Mouse (Mus musculus): ENCODE data around the gene Pak6. TPM values are rescaled to one million over a fixed set of nuclear protein-coding genes. Genes with fewer than 3 reads are reported as not detected.

Gene Pak6
- polyA plus RNA-seq, 1 experiment from 2014 or later = 1.0 TPM

DNA sequence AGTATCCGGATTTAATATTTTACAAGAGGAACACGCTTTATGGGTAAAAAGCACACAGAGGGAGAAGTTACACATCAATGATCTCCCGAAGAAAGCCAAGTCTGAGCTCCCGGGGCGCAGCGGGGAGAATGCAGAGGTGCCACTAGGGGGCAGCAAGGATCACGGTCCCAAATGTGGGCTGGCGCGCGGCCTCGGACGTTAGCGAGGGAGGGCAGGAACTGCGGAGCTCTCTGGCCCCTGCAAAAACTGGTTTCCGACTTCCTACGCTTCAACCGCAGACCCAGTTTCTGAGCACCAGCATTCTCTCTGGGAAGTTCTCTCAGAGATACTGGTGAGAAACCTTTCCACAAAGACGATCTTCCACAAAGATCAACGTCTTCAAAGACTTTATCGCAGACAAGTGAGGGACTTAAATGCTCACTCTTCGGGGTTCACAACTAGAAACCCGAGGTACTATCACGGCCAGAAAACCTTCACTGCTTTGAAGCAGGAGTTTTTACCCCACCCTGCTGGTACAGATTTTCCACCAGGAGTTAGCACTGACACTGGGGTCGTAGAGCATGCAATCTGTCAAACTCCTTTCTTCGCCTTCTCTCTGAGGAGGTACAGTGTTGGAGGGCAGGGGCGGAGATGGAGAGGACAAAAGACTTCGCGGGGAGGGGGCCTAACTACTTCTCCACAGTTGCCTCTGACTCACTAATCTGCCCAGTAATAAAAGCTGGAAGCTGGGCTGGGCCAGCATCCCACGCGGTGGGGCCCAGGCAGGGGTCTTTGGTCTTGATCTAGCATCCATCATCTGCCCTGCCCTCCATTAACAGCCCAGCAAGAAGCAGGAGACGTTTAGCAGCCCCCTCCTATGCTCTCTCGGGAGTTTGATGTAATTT lies 37.3 kb downstream of the Pak6 start:
- WGBS (ENCODE audit: insufficient replicate concordance) = 2% methylated on average over 32 of the region's 32 CpGs
- DNase-seq (peak; percentile 66), ATAC-seq (ENCODE audit: low read depth) (peak; percentile 30; the same call in 1 of the 2 replicates)
- no peak overlapping the region for H3K27ac ChIP-seq
- H3K9me3 ChIP-seq (replicated peaks) = no peaks in the 10 kb centered on the region
- H3K27me3 ChIP-seq = peaks cover 88% of the 10 kb centered on the region
- H3K36me3 ChIP-seq = no peaks in the 10 kb centered on the region
- H3K4me2 ChIP-seq = peak overlapping the region; percentile 43
- peaks cover 40% of the 10 kb centered on the region for H3K4me1 ChIP-seq (replicated peaks)
- peak overlapping the region; percentile 25 for H3K4me3 ChIP-seq (replicated peaks)
- peak overlapping the region; percentile 26; the same call in 1 of the 2 replicates for H3K9ac ChIP-seq

DNA sequence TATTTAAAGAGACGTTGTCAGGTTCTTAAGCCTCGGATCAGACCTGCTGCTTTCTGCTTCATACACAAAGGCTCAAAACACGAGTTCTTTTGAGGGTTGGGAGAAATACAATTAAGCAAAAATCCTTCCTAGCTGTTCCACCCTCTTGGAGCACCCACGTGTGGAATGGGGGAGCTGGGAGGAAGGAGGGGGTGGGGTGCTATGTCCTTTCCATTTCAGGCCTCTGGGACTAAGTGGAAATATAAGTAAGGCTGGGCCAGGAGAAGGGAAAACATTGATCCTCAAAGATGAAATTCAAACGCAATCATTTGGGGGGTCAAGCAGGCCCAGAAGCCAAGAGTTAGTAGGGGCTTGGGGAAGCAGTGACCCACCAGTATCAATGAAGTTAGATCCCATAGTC lies 38.1 kb downstream of the Pak6 start:
- H3K9me3 ChIP-seq (replicated peaks) = no peaks in the 10 kb centered on the region

DNA sequence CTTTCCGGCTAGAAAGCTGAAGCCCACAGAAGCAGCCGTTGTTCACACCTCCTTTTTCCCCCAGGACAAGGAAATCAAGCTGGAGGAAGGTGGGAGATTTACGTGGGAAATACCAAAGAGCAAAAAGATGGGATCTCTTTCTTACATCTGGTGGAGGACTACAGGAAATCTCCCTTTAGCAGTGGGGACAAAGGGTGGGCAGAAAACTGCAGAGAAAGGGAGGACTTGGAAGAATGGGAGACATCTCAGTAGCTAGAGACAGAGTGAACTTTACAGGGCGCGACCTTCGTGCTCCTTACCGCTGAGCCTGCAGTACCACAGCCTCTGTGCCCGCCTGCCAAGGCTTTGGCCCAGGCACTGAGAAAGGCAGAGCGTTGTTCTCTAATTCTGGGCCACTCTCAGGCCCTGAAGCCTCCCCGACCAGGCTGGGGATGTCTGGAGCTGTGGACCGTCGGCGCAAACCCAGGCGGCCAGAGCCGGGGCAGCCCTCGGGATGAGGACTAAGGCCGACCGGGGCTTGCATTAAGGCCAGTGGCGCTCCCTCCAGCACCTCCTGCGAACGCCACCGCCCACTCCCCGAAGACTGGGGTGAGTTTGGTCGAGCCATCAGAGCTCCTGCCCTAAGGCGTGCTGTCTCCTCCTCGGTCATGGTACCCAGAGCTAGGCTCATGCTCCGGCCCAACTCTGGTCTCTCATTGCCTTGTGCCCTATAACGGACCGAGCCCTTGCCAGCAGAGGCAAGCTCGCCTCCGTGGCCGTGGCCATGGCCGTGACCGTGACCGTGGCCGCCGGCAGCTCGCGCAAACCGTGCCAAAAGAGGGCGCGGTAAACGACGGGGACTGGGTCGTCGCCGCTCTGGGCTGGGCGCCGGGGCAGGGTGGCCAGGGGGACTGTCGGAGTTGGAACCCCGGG lies 39.1 kb downstream of the Pak6 start:
- no peak overlapping the region for H3K27ac ChIP-seq
- no peaks in the 10 kb centered on the region for H3K36me3 ChIP-seq
- no peak for ATAC-seq (ENCODE audit: low read depth)
- no peak overlapping the region for H3K9ac ChIP-seq
- peaks cover 95% of the 10 kb centered on the region for H3K27me3 ChIP-seq
- peaks cover 34% of the 10 kb centered on the region for H3K4me1 ChIP-seq (replicated peaks)
- no peak for DNase-seq
- H3K4me2 ChIP-seq = peak overlapping the region; percentile 55
- peak overlapping the region; percentile 38 for H3K4me3 ChIP-seq (replicated peaks)
- H3K9me3 ChIP-seq (replicated peaks) = no peaks in the 10 kb centered on the region
- 11% methylated on average over 51 of the region's 51 CpGs for WGBS (ENCODE audit: insufficient replicate concordance)

More for the DNA sequence above, 38.1 kb downstream of the Pak6 start:
- 10% methylated on average over 5 of the region's 5 CpGs for WGBS (ENCODE audit: insufficient replicate concordance)
- Histone ChIP-seq H3K4me3 (replicated peaks) (no peak overlapping the region), H3K4me1 (replicated peaks) (peaks cover 36% of the 10 kb centered on the region), H3K36me3 (no peaks in the 10 kb centered on the region), H3K9ac (no peak overlapping the region), H3K4me2 (no peak overlapping the region), H3K27ac (no peak overlapping the region), H3K27me3 (peaks cover 90% of the 10 kb centered on the region)
- ATAC-seq (ENCODE audit: low read depth) (no peak), DNase-seq (no peak)

DNA sequence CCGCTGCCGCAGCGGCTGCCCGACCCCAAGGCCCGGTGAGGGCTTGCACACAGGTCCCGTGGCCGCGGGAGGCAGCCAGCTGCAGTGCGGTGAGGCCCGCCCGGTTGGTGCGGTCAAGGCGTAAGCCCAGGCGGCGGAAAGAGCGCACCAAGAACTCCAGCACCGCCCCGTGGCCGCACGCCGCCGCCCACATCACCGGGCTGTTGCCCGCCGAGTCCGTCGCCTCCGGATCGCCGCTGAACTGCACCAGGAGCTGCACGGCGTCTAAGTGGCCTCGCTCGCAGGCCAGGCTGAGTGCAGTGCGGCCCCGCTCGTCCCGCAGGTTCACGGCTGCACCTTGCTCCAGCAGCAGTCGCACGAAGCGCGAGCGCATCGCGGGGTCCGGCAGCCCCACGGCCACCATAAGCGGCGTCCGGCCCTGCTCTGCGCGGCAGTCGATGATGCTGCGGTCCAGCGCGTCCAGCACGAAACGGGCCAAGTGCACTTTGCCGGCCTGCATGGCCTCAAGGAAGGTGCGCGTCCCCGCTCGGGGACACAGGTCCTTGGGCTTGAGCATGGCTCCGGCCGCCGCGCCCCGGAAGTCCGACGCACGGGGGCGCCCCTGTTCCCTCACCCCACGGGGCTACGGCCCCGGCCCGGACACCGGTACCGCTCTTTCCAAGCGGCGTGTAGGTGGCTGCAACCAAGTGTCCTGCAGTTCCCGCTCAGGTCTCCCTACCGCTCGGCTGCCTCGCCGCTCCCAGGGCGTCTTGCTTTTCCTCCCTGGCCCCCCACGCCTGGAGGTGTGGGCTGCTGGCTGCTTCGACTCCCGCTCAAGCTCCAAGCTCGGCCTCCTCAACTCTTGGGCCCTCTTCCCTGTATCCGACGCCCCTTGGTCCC lies 40.0 kb downstream of the Pak6 start:
- no peak for DNase-seq
- Histone ChIP-seq H3K27ac (no peak overlapping the region), H3K9ac (no peak overlapping the region), H3K4me1 (replicated peaks) (peaks cover 34% of the 10 kb centered on the region), H3K27me3 (peaks cover 95% of the 10 kb centered on the region), H3K4me3 (replicated peaks) (peak overlapping the region; percentile 38), H3K9me3 (replicated peaks) (no peaks in the 10 kb centered on the region), H3K36me3 (no peaks in the 10 kb centered on the region), H3K4me2 (peak overlapping the region; percentile 55)
- no peak for ATAC-seq (ENCODE audit: low read depth)
- WGBS (ENCODE audit: insufficient replicate concordance) = under 1% methylated on average over 93 of the region's 93 CpGs

DNA sequence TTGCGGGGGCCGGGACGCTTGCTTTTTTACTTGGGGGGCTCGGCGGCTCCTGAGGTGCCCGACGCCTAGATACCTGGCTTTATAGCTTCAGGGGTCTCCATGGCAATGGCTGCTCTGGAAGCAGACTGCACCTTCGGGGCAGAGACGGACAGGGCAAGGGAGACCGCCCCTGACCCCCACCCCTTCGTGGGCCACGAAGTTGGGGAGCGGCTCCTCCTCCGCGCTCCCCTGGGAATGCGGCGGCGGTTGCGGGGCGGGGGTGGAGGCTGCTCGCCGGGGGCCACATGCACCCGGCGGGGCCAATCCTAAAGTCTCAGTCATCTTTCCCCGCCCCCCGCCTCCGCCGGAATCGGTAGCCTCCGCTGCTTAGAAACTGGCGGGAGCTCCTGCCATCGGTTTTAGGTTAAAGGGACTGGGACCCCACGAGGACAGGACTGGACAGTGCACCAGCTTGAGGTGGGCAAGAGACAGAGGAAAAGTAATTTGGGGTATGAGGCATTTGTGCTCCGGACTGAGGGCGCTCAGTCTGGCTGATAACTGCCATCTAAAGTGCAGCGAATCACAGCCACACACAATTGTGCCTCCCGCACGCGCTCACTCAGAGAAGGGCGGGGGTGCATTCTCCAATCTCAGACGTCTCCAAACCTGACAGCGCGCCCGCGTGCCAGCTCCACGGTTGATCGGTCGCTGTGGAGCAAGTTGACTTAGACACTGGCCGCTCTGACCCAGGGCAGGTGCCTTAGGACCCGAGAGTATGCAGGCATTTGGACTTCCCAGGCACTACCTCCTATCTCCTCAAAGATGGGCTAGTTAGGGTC lies 41.0 kb downstream of the Pak6 start, which contains the start of gene Ankrd63:
Gene Ankrd63, minus strand, starts transcription at position 51 of the 818 bp plus-strand sequence.
- H3K27ac ChIP-seq = no peak within 1 kb of the TSS
- WGBS (ENCODE audit: insufficient replicate concordance) = 1% methylated on average over 50 of the region's 50 CpGs
- H3K4me1 ChIP-seq (replicated peaks) = peaks cover 34% of the 10 kb centered on the region
- H3K27me3 ChIP-seq = peaks cover 100% of the 10 kb centered on the region
- no peaks in the 10 kb centered on the region for H3K36me3 ChIP-seq
- H3K4me2 ChIP-seq = peak within 1 kb of the TSS; percentile 55
- peak within 1 kb of the TSS; percentile 38 for H3K4me3 ChIP-seq (replicated peaks)
- H3K9me3 ChIP-seq (replicated peaks) = no peaks in the 10 kb centered on the region
- ATAC-seq (ENCODE audit: low read depth) (no peak), DNase-seq (no peak)
- no peak within 1 kb of the TSS for H3K9ac ChIP-seq

DNA sequence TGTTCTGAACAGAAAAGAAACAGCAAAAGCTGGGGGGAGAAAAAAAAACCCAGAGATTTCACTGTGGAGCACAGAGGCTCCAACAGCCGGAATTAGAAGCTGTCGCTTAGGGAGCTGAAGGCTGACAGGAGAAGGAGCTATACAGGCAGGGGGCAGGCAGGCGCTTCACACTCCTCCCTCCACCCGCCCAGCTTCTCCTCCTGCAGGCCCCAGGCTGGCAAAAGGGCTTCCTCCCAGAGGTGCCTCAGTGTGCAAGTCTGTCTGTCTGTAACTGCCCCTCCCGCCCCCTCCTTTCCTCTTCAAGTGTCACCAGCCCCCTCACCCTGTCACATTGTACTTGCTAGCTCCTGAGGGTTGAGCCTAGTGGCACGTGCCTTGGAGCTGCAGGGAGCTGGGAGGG lies 43.3 kb downstream of the Pak6 start:
- Histone ChIP-seq H3K4me1 (replicated peaks) (peaks cover 41% of the 10 kb centered on the region), H3K36me3 (no peaks in the 10 kb centered on the region), H3K9me3 (replicated peaks) (no peaks in the 10 kb centered on the region), H3K27ac (no peak overlapping the region), H3K9ac (no peak overlapping the region), H3K4me3 (replicated peaks) (no peak overlapping the region), H3K27me3 (peaks cover 100% of the 10 kb centered on the region), H3K4me2 (no peak overlapping the region)
- WGBS (ENCODE audit: insufficient replicate concordance) = 2% methylated on average over 6 of the region's 6 CpGs
- ATAC-seq (ENCODE audit: low read depth) (no peak), DNase-seq (no peak)

DNA sequence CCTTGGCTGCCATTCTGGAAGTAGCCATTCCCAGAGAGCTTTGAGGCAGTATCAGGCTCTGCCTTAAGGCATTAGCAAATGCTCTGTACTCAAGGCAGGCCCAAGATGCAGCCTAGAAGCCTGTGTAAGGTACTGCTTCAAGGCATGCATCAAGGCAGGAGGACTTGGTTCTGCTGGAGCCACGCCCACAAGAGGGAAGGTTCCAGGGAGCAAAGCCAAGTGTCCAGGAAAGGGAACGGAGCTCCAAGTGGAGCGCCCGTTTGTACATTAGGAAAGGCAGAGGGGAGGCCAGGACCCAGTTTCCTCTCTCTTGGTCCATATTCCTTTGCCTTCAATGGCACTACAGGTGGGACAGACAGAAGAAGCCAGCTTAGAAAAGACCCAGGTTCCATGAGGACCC lies 45.4 kb downstream of the Pak6 start:
- H3K4me1 ChIP-seq (replicated peaks) = peaks cover 30% of the 10 kb centered on the region
- ATAC-seq (ENCODE audit: low read depth) (no peak), DNase-seq (no peak)
- no peaks in the 10 kb centered on the region for H3K9me3 ChIP-seq (replicated peaks)
- no peak overlapping the region for H3K9ac ChIP-seq
- H3K27ac ChIP-seq = no peak overlapping the region
- no peaks in the 10 kb centered on the region for H3K36me3 ChIP-seq
- no peak overlapping the region for H3K4me2 ChIP-seq
- H3K4me3 ChIP-seq (replicated peaks) = no peak overlapping the region
- WGBS (ENCODE audit: insufficient replicate concordance) = 72% methylated on average over 4 of the region's 4 CpGs
- peaks cover 99% of the 10 kb centered on the region for H3K27me3 ChIP-seq

DNA sequence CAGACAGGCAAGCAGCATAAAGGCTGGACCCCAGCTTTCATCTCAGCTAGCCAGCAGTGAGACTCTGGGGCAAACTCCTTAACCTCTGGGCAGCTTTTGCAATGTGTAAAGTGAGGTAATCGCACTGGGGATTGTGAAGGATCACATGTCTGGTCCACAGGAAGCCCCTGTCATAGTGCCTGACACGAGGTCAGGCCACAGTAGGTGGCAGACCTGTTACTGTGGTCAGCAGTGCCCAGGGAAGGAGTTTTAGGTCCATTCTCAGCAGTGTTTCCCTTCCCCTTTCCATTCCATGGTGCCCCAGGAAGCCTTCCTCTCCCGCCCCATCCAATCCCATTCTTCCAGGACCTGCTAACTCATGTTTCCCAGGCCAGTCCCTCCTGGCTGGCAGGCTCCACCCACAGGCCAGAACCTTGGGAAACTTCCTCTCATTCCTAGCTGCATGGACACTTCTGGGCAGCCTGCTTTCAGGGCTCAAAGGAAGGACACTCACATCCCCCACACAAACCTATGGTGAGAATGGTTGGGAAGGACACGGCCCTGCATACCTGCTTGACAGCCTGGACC lies 46.6 kb downstream of the Pak6 start:
- peaks cover 25% of the 10 kb centered on the region for H3K4me1 ChIP-seq (replicated peaks)
- WGBS (ENCODE audit: insufficient replicate concordance) = 42% methylated on average over 4 of the region's 4 CpGs
- 0 out of 2 replicates have a peak, but pooled peaks have one; percentile 11 for ATAC-seq (ENCODE audit: low read depth)

DNA sequence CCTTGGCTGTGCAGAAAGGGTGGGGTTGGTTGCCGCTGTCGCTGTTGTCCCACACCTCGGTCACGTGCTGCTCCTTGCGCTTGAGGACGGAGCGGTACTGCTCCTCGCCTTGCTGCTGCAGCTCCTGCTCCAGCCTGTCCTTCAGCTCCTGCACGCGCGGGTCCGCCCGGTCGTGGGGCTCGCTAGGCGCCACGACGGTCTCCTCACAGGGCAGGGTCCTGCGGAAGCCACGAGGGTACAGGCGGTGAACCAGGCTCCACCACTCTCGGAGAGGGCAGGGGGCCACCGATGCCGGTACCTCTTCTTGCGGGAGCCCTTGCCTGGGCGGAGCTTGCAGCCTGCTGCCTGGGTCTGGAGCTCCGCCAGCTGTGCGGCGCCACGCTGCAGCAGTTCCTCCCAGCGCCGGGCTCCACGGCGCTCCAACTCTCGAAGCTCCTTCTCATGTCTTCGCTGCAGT lies 48.0 kb downstream of the Pak6 start:
- ATAC-seq (ENCODE audit: low read depth) (peak; percentile 17; the same call in 1 of the 2 replicates), DNase-seq (no peak)

More for the DNA sequence above, 46.6 kb downstream of the Pak6 start:
- Histone ChIP-seq H3K27me3 (peaks cover 91% of the 10 kb centered on the region), H3K9me3 (replicated peaks) (no peaks in the 10 kb centered on the region), H3K36me3 (no peaks in the 10 kb centered on the region), H3K4me2 (no peak overlapping the region), H3K9ac (no peak overlapping the region), H3K4me3 (replicated peaks) (no peak overlapping the region), H3K27ac (no peak overlapping the region)
- DNase-seq = no peak

More for the DNA sequence above, 48.0 kb downstream of the Pak6 start:
- Histone ChIP-seq H3K27ac (no peak overlapping the region), H3K9me3 (replicated peaks) (no peaks in the 10 kb centered on the region), H3K36me3 (no peaks in the 10 kb centered on the region), H3K4me1 (replicated peaks) (peaks cover 25% of the 10 kb centered on the region), H3K27me3 (peaks cover 77% of the 10 kb centered on the region), H3K4me2 (peak overlapping the region; percentile 40), H3K4me3 (replicated peaks) (peak overlapping the region; percentile 20), H3K9ac (no peak overlapping the region)
- WGBS (ENCODE audit: insufficient replicate concordance) = 26% methylated on average over 36 of the region's 36 CpGs
